Comparison of ENCODE assay signal across 25 mouse cellular contexts in genomic region chr10:87103286-87103685, GRCm38 (mm10). TPM values are rescaled to one million over a fixed set of nuclear protein-coding genes. Genes with fewer than 3 reads are reported as not detected.
DNase-seq lines count a peak whose midpoint lies in the region; TF ChIP-seq lines count a peak whose summit lies in the region.
"Had no signal": no experiment of that assay in that cellular context is flagged by ENCODE, and none has a peak within 500 bp of the region (broad histone marks: within the 10 kb centered on the region; RNA-seq: fewer than 3 reads in every experiment).

No protein-coding gene starts in this region.

- H3K27ac ChIP-seq in spleen, adult 2 months (ENCODE audit: insufficient read depth, low read length): peak overlapping the region; percentile 11
- H3K27ac ChIP-seq: embryonic facial prominence, embryonic 12.5 days; forebrain, embryonic 15.5 days; heart, embryonic 15.5 days; hindbrain, postnatal 0 days; midbrain, embryonic 15.5 days had no signal

- H3K36me3 ChIP-seq in spleen, adult 2 months (ENCODE audit: control insufficient read depth, insufficient read depth, low read length): no peaks in the 10 kb centered on the region
- H3K36me3 ChIP-seq: embryonic facial prominence, embryonic 12.5 days; forebrain, embryonic 15.5 days; heart, embryonic 15.5 days; midbrain, embryonic 15.5 days had no signal

- H3K27me3 ChIP-seq in spleen, adult 2 months (ENCODE audit: control insufficient read depth, insufficient read depth, low read length): no peaks in the 10 kb centered on the region
- H3K27me3 ChIP-seq: embryonic facial prominence, embryonic 12.5 days; forebrain, embryonic 15.5 days; heart, embryonic 15.5 days had no signal

- DNase-seq in embryo, embryonic 11 days: peak; percentile 14
- no peak for DNase-seq in embryo, embryonic 10.5 days (ENCODE audit: low spot score)
- no peak for DNase-seq in spleen, adult 2 months (ENCODE audit: low read depth in 1 of 2, low spot score in 2 of 2)
- DNase-seq in spleen, postnatal 10 days (ENCODE audit: low spot score in 2 of 2): no peak
- DNase-seq in induced T-regulatory cell, adult 2 months (ENCODE audit: low read depth): peak; percentile 34
- DNase-seq in layer of hippocampus, adult 9-11 months: no peak
- DNase-seq in testis, postnatal 10 days (ENCODE audit: low spot score): no peak
- DNase-seq in right cerebral cortex, adult 2 months (ENCODE audit: low spot score in 2 of 2): no peak
- DNase-seq: cerebellum, adult 8-10 months; gastrocnemius, postnatal 14 days; heart, postnatal 4 days; kidney, adult 18-20 months; left cerebral cortex, postnatal 4 days; liver, postnatal 0 days; lung, postnatal 10 days; thymus, adult 18-20 months had no signal

- 43% methylated on average over 8 of the region's 8 CpGs for WGBS in spleen, adult 2 months

- no peak overlapping the region for H3K4me3 ChIP-seq in spleen, adult 2 months (ENCODE audit: extremely low read depth, insufficient read depth, insufficient read length)
- H3K4me3 ChIP-seq: embryonic facial prominence, embryonic 12.5 days; erythroblast, embryonic 14.5 days; forebrain, embryonic 15.5 days; heart, embryonic 15.5 days; midbrain, embryonic 15.5 days; myocyte had no signal

- TF ChIP-seq POLR2A in spleen, adult 2 months (IDR thresholded peaks at IDR 0.05; ENCODE audit: low read depth, low read length): no peak

- H3K4me1 ChIP-seq in spleen, adult 2 months (ENCODE audit: control insufficient read depth, insufficient read depth, insufficient read length): peaks cover 14% of the 10 kb centered on the region; the same call in 1 of the 2 replicates

- TF ChIP-seq CTCF in spleen, adult 2 months (IDR thresholded peaks at IDR 0.05; ENCODE audit: extremely low read depth, insufficient read depth, insufficient read length, insufficient replicate concordance): no peak

RNA-seq across cellular contexts. Expression of gene 1700113H08Rik, which starts 45.4 kb away (rescaled TPM):
- 0.09 and 0.12 TPM in 2 replicates for polyA plus RNA-seq in spleen, adult 2 months (2012; rRNA removed)
- polyA plus RNA-seq: embryonic facial prominence, embryonic 12.5 days; erythroblast, embryonic 14.5 days; large intestine, adult 2 months; liver, adult 2 months; liver, postnatal 0 days; midbrain, embryonic 15.5 days; myocyte had no signal

Comparison
In these comparisons a context has a peak if more than half of its experiments do, and no peak if none do; other contexts are left out.
1. DNase-seq: peak in embryo, embryonic 11 days (single experiment) and induced T-regulatory cell, adult 2 months (single experiment); none in embryo, embryonic 10.5 days (single experiment), spleen, adult 2 months (0 of 2), spleen, postnatal 10 days (0 of 2), layer of hippocampus, adult 9-11 months (single experiment), testis, postnatal 10 days (single experiment) and right cerebral cortex, adult 2 months (0 of 2).